Mouse (Mus musculus) natural killer cell, adult 2 months (primary cell): ENCODE measurements around the gene Ugt2b38.
"Not testable (repeated sequence)": the region's sequence is repeated elsewhere in the genome, so short reads cannot be mapped to it uniquely, and the experiment has no call there.

Source experiments
- DNase-seq, 2 experiments: peaks; one replicate each; pipeline ENCODE4 v3.0.0; 2022; ENCODE audit warnings: low spot score in 2 of 2

The Ugt2b38 gene

GRCm38 (mm10) chr5:87424041-87424440, at the start of gene Ugt2b38:
Ugt2b38 (minus strand) TSS chr5:87424203.
- DNase-seq = not testable (repeated sequence)

DNA sequence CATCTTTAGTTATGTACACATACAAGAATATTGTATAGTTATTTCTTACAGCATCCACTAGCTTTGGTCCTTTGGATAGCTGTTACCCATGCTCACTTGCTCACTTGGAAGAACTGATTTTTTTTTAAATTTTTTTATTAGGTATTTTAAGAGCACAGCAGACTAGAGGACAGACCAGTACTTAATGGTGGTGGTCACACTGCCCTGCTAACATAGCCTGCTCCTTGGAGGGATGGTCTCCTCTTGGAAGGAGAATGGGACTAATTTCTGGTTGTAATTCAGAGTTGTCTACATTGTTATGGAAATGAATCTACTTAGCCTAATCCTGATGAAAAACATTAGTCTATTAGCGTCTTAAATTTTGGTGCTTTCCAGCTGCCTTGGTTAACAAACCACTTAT, 34.8 kb upstream of the Ugt2b38 start:
- DNase-seq = no peak

DNA sequence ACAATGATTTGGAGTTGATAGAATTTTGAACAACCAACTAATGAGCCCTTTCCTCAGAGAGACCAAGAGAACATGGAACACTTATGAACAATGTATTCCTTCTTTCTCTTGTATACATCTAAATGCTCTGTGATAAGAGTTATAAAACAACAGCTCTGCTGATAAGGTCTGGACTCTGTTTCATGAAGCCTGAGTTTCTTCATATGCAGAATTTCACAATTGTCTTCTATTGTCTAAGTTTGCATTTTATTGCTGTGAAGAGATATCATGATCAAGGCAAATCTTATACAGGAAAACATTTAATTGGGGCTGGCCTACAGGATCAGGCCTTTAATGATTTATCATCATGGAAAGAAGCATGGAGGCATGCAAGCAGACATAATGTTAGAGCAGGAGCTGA, 33.7 kb upstream of the Ugt2b38 start:
- DNase-seq = no peak

DNA sequence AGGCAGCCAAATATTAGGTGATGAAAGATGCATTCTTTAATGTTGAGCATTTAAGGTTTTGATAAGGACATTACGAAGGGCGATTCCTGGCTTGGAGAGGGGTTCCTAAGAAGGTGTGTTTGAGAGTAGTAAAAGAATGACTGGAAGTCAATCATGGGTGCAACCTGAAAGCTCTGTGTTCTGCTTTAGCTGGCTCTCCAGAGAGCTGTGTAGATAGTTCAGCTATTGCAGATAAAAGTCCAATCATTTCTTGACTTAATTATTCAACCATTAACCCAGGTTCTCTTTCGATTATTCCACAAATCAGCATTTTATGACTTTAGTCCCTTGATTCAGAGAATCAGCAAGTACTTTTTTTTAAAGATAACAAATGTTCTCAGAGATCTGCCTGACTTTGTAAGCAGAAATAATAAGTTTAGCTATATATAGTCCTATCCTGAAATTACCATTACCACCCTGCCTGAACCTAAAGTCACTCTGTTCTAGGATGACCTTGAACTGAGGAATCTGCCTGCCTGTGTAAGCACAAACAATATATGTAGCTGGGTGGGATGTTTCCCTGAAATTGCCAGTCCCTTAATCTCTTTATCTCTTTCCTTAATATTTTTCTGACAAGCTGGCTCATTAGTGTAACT, 32.3 kb upstream of the Ugt2b38 start:
- no peak for DNase-seq

DNA sequence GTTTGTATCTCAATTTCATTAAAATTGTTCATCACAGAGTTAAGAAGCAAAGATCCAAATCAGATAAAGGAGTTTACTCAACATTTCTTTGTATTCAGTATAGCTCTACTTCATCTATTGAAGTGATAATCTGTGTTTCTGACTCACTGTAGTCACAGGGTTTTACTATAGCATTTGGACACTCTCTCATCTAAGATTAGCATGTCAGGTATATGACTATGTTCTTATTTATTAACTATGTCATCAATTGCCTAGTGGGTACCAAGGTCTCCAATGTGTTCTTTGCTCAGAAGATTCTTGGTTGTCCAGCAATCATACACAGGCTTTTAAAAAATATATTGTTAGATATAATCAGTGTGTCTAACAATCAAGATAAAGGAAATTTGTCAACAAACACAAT, 31.5 kb upstream of the Ugt2b38 start:
- no peak for DNase-seq

- not testable (repeated sequence) for DNase-seq
These were observed 28.5 kb upstream of the Ugt2b38 start for GRCm38 (mm10) chr5:87452514-87452913.

DNA sequence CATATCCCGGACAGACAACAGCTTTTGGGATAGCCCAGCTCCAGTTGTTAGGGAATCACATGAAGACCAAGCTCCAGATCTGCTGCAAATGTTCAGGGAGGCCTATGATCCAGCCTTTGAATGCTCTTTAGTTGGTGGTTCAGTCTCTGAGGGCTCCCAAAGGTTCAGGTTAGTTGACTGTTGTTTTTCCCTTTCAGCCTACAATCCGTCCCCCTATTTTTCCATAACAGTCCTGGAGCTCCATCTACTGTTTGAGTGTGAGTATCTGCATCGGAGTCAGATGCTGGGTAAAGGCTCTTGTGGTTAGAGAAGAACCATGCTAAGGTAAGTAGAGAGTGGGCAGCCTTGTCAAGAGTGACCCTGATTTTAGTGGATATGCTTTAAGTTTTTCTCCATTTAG, 12.3 kb upstream of the Ugt2b38 start:
- no peak for DNase-seq

DNA sequence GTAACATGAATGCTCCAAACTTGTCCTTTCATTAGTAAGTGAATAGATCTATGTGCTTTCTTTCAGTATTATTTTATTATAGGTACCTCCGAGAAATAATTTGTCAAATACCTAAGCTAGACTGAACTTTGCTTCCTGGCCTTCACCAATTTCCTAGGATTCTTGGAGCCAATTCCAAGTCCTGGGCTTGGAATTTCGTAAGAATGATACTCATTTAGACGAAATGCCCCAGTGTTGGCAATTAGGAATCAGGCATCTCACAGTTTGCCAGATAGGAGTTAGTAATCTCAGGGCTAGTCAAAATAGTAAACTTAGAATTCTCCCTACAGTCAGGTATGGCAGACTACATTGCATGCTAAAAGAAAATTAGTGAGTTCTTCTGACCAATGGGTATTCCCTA, 1.7 kb upstream of the Ugt2b38 start:
- no peak for DNase-seq

- no peak for DNase-seq
These were observed 27.0 kb downstream of the Ugt2b38 start for GRCm38 (mm10) chr5:87396968-87397367.

GRCm38 (mm10) chr5:87390818-87391217, 33.2 kb downstream of the Ugt2b38 start:
- DNase-seq = no peak

DNA sequence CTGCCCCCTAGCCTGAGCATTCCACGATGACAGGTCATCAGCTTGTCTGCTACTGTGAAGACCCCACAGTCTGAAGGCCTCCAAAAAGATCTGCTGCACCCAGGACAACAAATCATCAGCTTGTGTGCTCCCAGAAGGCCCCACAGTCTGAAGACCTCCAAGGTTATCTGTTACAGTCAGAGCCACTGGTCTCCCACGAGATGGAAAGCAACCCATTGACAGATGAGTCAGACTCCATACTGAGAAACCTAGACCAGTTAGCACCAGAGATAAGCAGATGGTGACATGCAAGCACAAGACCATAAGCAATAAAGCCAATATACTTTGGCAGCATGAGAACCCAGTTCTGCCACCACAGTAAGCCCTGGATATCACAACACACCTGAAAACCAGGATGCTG, 43.8 kb downstream of the Ugt2b38 start:
- DNase-seq = no peak

DNA sequence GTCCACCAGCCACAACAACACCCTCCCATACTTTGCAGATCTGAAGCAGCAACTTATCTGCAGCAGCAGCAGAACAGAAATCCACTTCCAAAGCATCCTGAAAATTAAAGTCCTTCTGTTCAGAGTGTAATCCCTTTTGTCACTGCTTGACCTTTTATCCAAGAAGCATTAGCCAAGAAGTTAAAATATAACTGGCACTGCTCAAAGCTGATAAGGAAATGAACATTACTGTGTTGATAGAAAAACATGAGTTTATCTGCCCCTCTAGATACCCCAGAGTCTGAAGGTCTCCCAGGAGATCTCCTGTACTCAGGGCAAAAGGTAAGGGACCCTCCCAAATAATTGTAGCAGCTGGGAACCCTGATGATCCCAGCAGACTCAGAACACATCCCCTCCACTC, 44.2 kb downstream of the Ugt2b38 start:
- DNase-seq = no peak

DNA sequence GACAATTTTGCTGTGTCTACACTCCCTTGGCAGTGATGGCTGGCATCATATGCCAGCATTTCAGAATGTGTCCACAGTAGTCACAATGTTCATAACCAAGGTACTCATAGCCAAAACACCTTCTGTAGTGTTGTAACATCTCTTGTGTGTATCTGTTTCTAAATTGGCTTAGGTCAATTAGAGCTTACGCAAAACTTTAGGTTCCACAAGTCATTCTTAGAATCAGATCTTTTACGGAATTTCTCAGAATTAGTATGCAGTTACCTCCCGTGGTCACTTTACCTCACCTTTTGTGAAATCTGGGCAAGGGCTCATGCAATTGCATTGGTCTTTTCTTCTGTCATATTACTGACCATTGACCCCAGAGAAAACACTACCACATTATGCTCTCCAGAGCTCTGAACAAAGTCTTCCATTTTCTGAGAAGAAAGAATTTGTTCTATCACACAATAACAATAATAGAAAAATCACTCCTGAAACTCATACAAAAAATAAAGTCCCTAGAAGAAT, 48.1 kb downstream of the Ugt2b38 start:
- DNase-seq = no peak

DNA sequence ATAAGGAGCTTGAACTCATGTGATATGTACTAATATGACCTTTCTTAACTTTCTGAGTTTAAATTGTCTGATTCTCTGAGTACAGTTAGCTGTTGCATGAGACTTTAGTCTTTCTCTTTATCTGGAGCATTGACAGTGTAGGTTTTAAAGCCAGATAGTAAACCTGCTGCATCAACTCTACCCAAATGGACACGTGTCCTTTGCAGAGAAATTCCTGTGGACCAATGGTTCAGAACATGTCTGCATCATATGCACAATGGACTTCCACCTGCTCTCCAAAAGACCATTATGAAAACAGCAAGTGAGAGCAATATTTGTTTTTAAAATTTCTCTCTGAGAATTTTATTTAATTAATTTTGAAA, 50.5 kb downstream of the Ugt2b38 start:
- DNase-seq = no peak

DNA sequence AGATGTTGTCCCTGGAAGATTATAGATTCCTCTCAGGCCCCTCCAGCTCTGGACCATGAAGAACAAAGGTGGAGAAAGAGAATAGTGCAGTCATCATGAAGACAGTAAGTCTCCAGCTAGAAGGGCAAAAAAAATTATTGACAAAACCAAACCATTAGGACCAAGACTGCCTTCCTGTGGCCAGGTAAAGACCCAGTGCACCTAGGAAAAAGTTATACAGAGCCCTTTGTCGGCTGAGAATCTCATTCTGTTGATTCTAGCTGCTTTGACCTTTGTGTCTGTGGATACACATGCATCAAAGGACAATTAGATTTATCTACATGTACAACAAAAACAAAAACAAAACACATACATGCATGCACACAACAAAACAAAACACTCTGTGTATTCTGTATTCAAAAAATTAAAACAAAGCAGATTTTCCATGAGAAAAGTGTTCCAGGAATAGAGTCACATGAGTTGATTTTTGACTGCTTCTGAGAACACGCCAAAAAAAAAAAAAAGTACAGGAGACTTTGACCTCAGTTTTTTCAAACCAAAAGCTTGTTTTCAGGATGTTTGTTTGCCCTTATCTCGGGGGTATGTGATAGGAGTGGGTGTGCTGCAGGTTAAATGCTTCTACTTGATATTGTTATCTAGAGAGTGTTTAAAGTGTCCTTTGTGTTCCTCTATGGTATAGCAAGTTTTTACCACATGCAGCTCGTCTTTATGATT, 51.1 kb downstream of the Ugt2b38 start:
- DNase-seq = not testable (repeated sequence)
